Mouse (Mus musculus): ENCODE measurements around the gene 1700001C02Rik.
A peak's percentile ranks its signal among the peaks of the same experiment; 100 is the strongest.

GRCm38 (mm10) chr5:30476534-30476933 lies 10.7 kb downstream of the 1700001C02Rik start:
- TF ChIP-seq ZNF384 (IDR thresholded peaks at IDR 0.05; ENCODE audit: low read depth, low read length) (no peak), MAFK (IDR thresholded peaks at IDR 0.05; ENCODE audit: insufficient read depth, low read depth, low read length) (no peak), CHD2 (IDR thresholded peaks at IDR 0.05; ENCODE audit: low read depth, low read length) (no peak), ZC3H11A (IDR thresholded peaks at IDR 0.05; ENCODE audit: borderline replicate concordance, low read depth, low read length) (peak; percentile 41; the same call in 1 of the 2 replicates)
